Mouse (Mus musculus): ENCODE data around the gene Cdk11b. TPM values are rescaled to one million over a fixed set of nuclear protein-coding genes. Genes with fewer than 3 reads are reported as not detected.

Gene Cdk11b
- polyA plus RNA-seq, 1 experiment from 2014 or later, result 60.3 TPM

- Histone ChIP-seq H3K27ac (ENCODE audit: low read depth, low read length) (peak overlapping the region; percentile 60), H3K36me3 (ENCODE audit: control insufficient read depth, insufficient read depth) (peaks cover 51% of the 10 kb centered on the region), H3K27me3 (replicated peaks; ENCODE audit: control insufficient read depth, insufficient read depth, low read length) (0 out of 2 replicates have a peak, but pooled peaks cover 10% of the 10 kb centered on the region), H3K9me3 (ENCODE audit: control insufficient read depth) (no peaks in the 10 kb centered on the region), H3K4me1 (replicated peaks; ENCODE audit: control insufficient read depth, insufficient read depth, low read length) (peaks cover 17% of the 10 kb centered on the region), H3K4me3 (ENCODE audit: low read depth, low read length) (0 out of 2 replicates have a peak overlapping the region, but pooled peaks have one; percentile 43), H3K4me2 (replicated peaks; ENCODE audit: low read depth) (peak overlapping the region; percentile 89), H3K9ac (ENCODE audit: low read depth, low read length) (no peak overlapping the region)
- TF ChIP-seq CTCF (IDR thresholded peaks at IDR 0.05; ENCODE audit: low read depth), result no peak
- ATAC-seq, result peak; percentile 62
- WGBS, result 35% methylated on average over 15 of the region's 15 CpGs
Measured at GRCm38 (mm10) chr4:155651553-155652269, 27.1 kb downstream of the Cdk11b start.

GRCm38 (mm10) chr4:155652283-155653085 is 27.8 kb downstream of the Cdk11b start:
- WGBS, result 33% methylated on average over 36 of the region's 36 CpGs
- H3K4me3 ChIP-seq (ENCODE audit: low read depth, low read length), result peak overlapping the region; percentile 43
- H3K9me3 ChIP-seq (ENCODE audit: control insufficient read depth), result no peaks in the 10 kb centered on the region
- H3K27ac ChIP-seq (ENCODE audit: low read depth, low read length), result peak overlapping the region; percentile 66; the same call in 1 of the 2 replicates
- H3K36me3 ChIP-seq (ENCODE audit: control insufficient read depth, insufficient read depth), result peaks cover 53% of the 10 kb centered on the region
- H3K9ac ChIP-seq (ENCODE audit: low read depth, low read length), result peak overlapping the region; percentile 64
- H3K4me1 ChIP-seq (replicated peaks; ENCODE audit: control insufficient read depth, insufficient read depth, low read length), result peaks cover 17% of the 10 kb centered on the region
- no peak for TF ChIP-seq CTCF (IDR thresholded peaks at IDR 0.05; ENCODE audit: low read depth)
- H3K4me2 ChIP-seq (replicated peaks; ENCODE audit: low read depth), result peak overlapping the region; percentile 89
- no peak for ATAC-seq
- H3K27me3 ChIP-seq (replicated peaks; ENCODE audit: control insufficient read depth, insufficient read depth, low read length), result 0 out of 2 replicates have a peak, but pooled peaks cover 10% of the 10 kb centered on the region

- Histone ChIP-seq H3K4me2 (replicated peaks; ENCODE audit: low read depth) (peak within 1 kb of the TSS; percentile 89), H3K4me1 (replicated peaks; ENCODE audit: control insufficient read depth, insufficient read depth, low read length) (peaks cover 17% of the 10 kb centered on the region), H3K4me3 (ENCODE audit: low read depth, low read length) (peak within 1 kb of the TSS; percentile 43), H3K9ac (ENCODE audit: low read depth, low read length) (peak within 1 kb of the TSS; percentile 64), H3K36me3 (ENCODE audit: control insufficient read depth, insufficient read depth) (peaks cover 53% of the 10 kb centered on the region), H3K27ac (ENCODE audit: low read depth, low read length) (peak within 1 kb of the TSS; percentile 74), H3K9me3 (ENCODE audit: control insufficient read depth) (no peaks in the 10 kb centered on the region), H3K27me3 (replicated peaks; ENCODE audit: control insufficient read depth, insufficient read depth, low read length) (0 out of 2 replicates have a peak, but pooled peaks cover 10% of the 10 kb centered on the region)
- no peak for ATAC-seq
- 2% methylated on average over 33 of the region's 33 CpGs for WGBS
- peak; percentile 50 for TF ChIP-seq CTCF (IDR thresholded peaks at IDR 0.05; ENCODE audit: low read depth)
Measured at GRCm38 (mm10) chr4:155653086-155653450, 28.4 kb downstream of the Cdk11b start, which contains the start of gene Mmp23. Mmp23 (minus strand) TSS chr4:155653384.

- H3K9me3 ChIP-seq (ENCODE audit: control insufficient read depth), result no peaks in the 10 kb centered on the region
- peak overlapping the region; percentile 64 for H3K9ac ChIP-seq (ENCODE audit: low read depth, low read length)
- 4% methylated on average over 31 of the region's 31 CpGs for WGBS
- H3K27me3 ChIP-seq (replicated peaks; ENCODE audit: control insufficient read depth, insufficient read depth, low read length), result 0 out of 2 replicates have a peak, but pooled peaks cover 10% of the 10 kb centered on the region
- peaks cover 53% of the 10 kb centered on the region for H3K36me3 ChIP-seq (ENCODE audit: control insufficient read depth, insufficient read depth)
- peak overlapping the region; percentile 43 for H3K4me3 ChIP-seq (ENCODE audit: low read depth, low read length)
- peak; percentile 46 for TF ChIP-seq CTCF (IDR thresholded peaks at IDR 0.05; ENCODE audit: low read depth)
- H3K27ac ChIP-seq (ENCODE audit: low read depth, low read length), result 0 out of 2 replicates have a peak overlapping the region, but pooled peaks have one; percentile 41
- ATAC-seq, result no peak; the same call in 1 of the 2 replicates
- peaks cover 17% of the 10 kb centered on the region for H3K4me1 ChIP-seq (replicated peaks; ENCODE audit: control insufficient read depth, insufficient read depth, low read length)
- peak overlapping the region; percentile 89 for H3K4me2 ChIP-seq (replicated peaks; ENCODE audit: low read depth)
Measured at GRCm38 (mm10) chr4:155653451-155654182, 29.0 kb downstream of the Cdk11b start.

GRCm38 (mm10) chr4:155654183-155654455 is 29.5 kb downstream of the Cdk11b start:
- 0 out of 2 replicates have a peak, but pooled peaks cover 10% of the 10 kb centered on the region for H3K27me3 ChIP-seq (replicated peaks; ENCODE audit: control insufficient read depth, insufficient read depth, low read length)
- peak overlapping the region; percentile 60 for H3K9ac ChIP-seq (ENCODE audit: low read depth, low read length)
- H3K4me2 ChIP-seq (replicated peaks; ENCODE audit: low read depth), result peak overlapping the region; percentile 89
- H3K27ac ChIP-seq (ENCODE audit: low read depth, low read length), result 0 out of 2 replicates have a peak overlapping the region, but pooled peaks have one; percentile 74
- ATAC-seq, result no peak
- no peak for TF ChIP-seq CTCF (IDR thresholded peaks at IDR 0.05; ENCODE audit: low read depth)
- peaks cover 51% of the 10 kb centered on the region for H3K36me3 ChIP-seq (ENCODE audit: control insufficient read depth, insufficient read depth)
- no peaks in the 10 kb centered on the region for H3K9me3 ChIP-seq (ENCODE audit: control insufficient read depth)
- WGBS, result 6% methylated on average over 6 of the region's 6 CpGs
- H3K4me1 ChIP-seq (replicated peaks; ENCODE audit: control insufficient read depth, insufficient read depth, low read length), result peaks cover 17% of the 10 kb centered on the region
- peak overlapping the region; percentile 43 for H3K4me3 ChIP-seq (ENCODE audit: low read depth, low read length)

All from intestine, postnatal 0 days (tissue).